Mouse (Mus musculus) adrenal gland, adult 2 months (tissue): ENCODE measurements around the gene Ptprd. TPM values are rescaled to one million over a fixed set of nuclear protein-coding genes. Genes with fewer than 3 reads are reported as not detected.

Experiments
- DNase-seq: peaks from one replicate; pipeline ENCODE4 v3.0.0; 2021
- microRNA-seq, 2 experiments: library from miRNA; unstranded; fragments of <30 nt; microRNA quantifications; one replicate each; pipeline ENCODE4 v1.2.0; 2021
- polyA plus RNA-seq: library from polyadenylated mRNA; depleted of rRNA; stranded (reverse); fragments of >200 nt; gene quantifications from 2 replicates; pipeline ENCODE4 v1.2.3, GENCODE M21; 2012
- total RNA-seq, 2 experiments: library from RNA; stranded (reverse); gene quantifications; 2 replicates each; pipeline ENCODE4 v1.2.3; 2021

The Ptprd gene
- total and polyA plus RNA-seq, 3 experiments, result 6.2 to 91.9 (median 79.1) TPM

- DNase-seq, result no peak
Measured at GRCm38 (mm10) chr4:75953349-75954060, 2258.3 kb downstream of the Ptprd start.

- DNase-seq, result no peak
Measured at GRCm38 (mm10) chr4:75950582-75950981, 2261.2 kb downstream of the Ptprd start.

- DNase-seq, result no peak
Measured at GRCm38 (mm10) chr4:75894871-75895270, 2316.9 kb downstream of the Ptprd start.

Small RNA genes within 50 kb of the gene (microRNA-seq; reads per million reads assigned to microRNA genes)
- 0 reads per million in 2 experiments for gene Gm23159
